Comparison of ENCODE assay signal across 32 mouse cellular contexts in genomic region chr14:122548421-122548820, GRCm38 (mm10). TPM values are rescaled to one million over a fixed set of nuclear protein-coding genes. Genes with fewer than 3 reads are reported as not detected.
A peak's percentile ranks its signal among the peaks of the same experiment; 100 is the strongest.
DNase-seq lines count a peak whose midpoint lies in the region; ATAC-seq lines count a peak whose summit lies in the region.
"Had no signal": no experiment of that assay in that cellular context is flagged by ENCODE, and none has a peak within 500 bp of the region (broad histone marks: within the 10 kb centered on the region; RNA-seq: fewer than 3 reads in every experiment).

No protein-coding gene starts in this region.

- no peak overlapping the region for H3K27ac ChIP-seq in kidney, embryonic 16.5 days (ENCODE audit: low read length)
- no peak overlapping the region for H3K27ac ChIP-seq in kidney, embryonic 14.5 days (ENCODE audit: low read depth, low read length)
- H3K27ac ChIP-seq: embryonic facial prominence, embryonic 10.5 days; embryonic facial prominence, embryonic 13.5 days; forebrain, embryonic 12.5 days; forebrain, embryonic 15.5 days; heart, embryonic 15.5 days; hindbrain, embryonic 14.5 days; hindbrain, postnatal 0 days had no signal

- H3K4me2 ChIP-seq in kidney, embryonic 16.5 days (replicated peaks; ENCODE audit: low read depth, low read length), result no peak overlapping the region
- H3K4me2 ChIP-seq in kidney, embryonic 14.5 days (replicated peaks; ENCODE audit: low read depth, low read length), result no peak overlapping the region
- H3K4me2 ChIP-seq: embryonic facial prominence, embryonic 13.5 days; forebrain, embryonic 12.5 days; forebrain, embryonic 15.5 days; heart, embryonic 12.5 days; heart, embryonic 15.5 days; hindbrain, embryonic 14.5 days had no signal

- intact Hi-C loops in heart, postnatal 10 days (cut with DNase I), result no loop called here

- ATAC-seq in kidney, embryonic 16.5 days (ENCODE audit: low FRiP score, low TSS enrichment), result no peak
- ATAC-seq in kidney, embryonic 14.5 days (ENCODE audit: low FRiP score, low TSS enrichment), result no peak
- ATAC-seq: CD4-positive, CD25-positive, alpha-beta regulatory T cell, adult 4 months; forebrain, embryonic 15.5 days; hindbrain, postnatal 0 days had no signal

- no peak overlapping the region for H3K4me3 ChIP-seq in kidney, embryonic 16.5 days (ENCODE audit: low read length)
- no peak overlapping the region for H3K4me3 ChIP-seq in kidney, embryonic 14.5 days (ENCODE audit: low read length)
- H3K4me3 ChIP-seq: embryonic facial prominence, embryonic 10.5 days; embryonic facial prominence, embryonic 13.5 days; erythroblast, embryonic 14.5 days; forebrain, embryonic 12.5 days; forebrain, embryonic 15.5 days; heart, embryonic 12.5 days; heart, embryonic 15.5 days had no signal

- no peak overlapping the region for H3K9ac ChIP-seq in kidney, embryonic 16.5 days (replicated peaks; ENCODE audit: low read length)
- H3K9ac ChIP-seq in kidney, embryonic 14.5 days (ENCODE audit: low read depth, low read length), result no peak overlapping the region
- H3K9ac ChIP-seq: embryonic facial prominence, embryonic 13.5 days; forebrain, embryonic 12.5 days; forebrain, embryonic 15.5 days; heart, embryonic 12.5 days; heart, embryonic 15.5 days; hindbrain, embryonic 14.5 days had no signal

- 87% methylated on average over 1 of the region's 1 CpGs for WGBS in kidney, embryonic 16.5 days
- 87% methylated on average over 1 of the region's 1 CpGs for WGBS in kidney, embryonic 14.5 days

- no peaks in the 10 kb centered on the region for H3K4me1 ChIP-seq in kidney, embryonic 16.5 days (ENCODE audit: insufficient read depth, low read length)
- H3K4me1 ChIP-seq in kidney, embryonic 14.5 days (ENCODE audit: control insufficient read depth, insufficient read depth, low read length), result no peaks in the 10 kb centered on the region
- H3K4me1 ChIP-seq: embryonic facial prominence, embryonic 13.5 days; forebrain, embryonic 12.5 days; forebrain, embryonic 15.5 days had no signal

- peak; percentile 54 for DNase-seq in kidney, adult 11 months
- peak; percentile 56 for DNase-seq in kidney, adult 9 months
- peak; percentile 21 for DNase-seq in urinary bladder, postnatal 14 days (ENCODE audit: low spot score)
- no peak for DNase-seq in urinary bladder, adult 2 months (ENCODE audit: low spot score)
- DNase-seq in heart, postnatal 10 days, result no peak
- DNase-seq: adrenal gland, adult 8-10 months; cerebellum, adult 18-20 months; cerebellum, adult 9-10 months; cerebellum, postnatal 25 days; embryo, embryonic 11 days; gastrocnemius, postnatal 25 days; heart, adult 18-20 months; heart, postnatal 14 days; heart, postnatal 4 days had no signal

- H3K27me3 ChIP-seq in kidney, embryonic 16.5 days (ENCODE audit: insufficient read depth, low read length), result no peaks in the 10 kb centered on the region
- H3K27me3 ChIP-seq in kidney, embryonic 14.5 days (ENCODE audit: control insufficient read depth, insufficient read depth, low read length), result no peaks in the 10 kb centered on the region
- H3K27me3 ChIP-seq: embryonic facial prominence, embryonic 13.5 days; forebrain, embryonic 12.5 days; forebrain, embryonic 15.5 days; heart, embryonic 12.5 days; heart, embryonic 15.5 days had no signal

- H3K36me3 ChIP-seq in kidney, embryonic 16.5 days (ENCODE audit: insufficient read depth, low read length), result no peaks in the 10 kb centered on the region
- H3K36me3 ChIP-seq in kidney, embryonic 14.5 days (ENCODE audit: control insufficient read depth, insufficient read depth, low read length), result no peaks in the 10 kb centered on the region
- H3K36me3 ChIP-seq: embryonic facial prominence, embryonic 13.5 days; forebrain, embryonic 12.5 days; forebrain, embryonic 15.5 days; heart, embryonic 12.5 days had no signal

- peaks cover 3% of the 10 kb centered on the region; the same call in 1 of the 2 replicates for H3K9me3 ChIP-seq in kidney, embryonic 16.5 days (ENCODE audit: low read length)
- H3K9me3 ChIP-seq in kidney, embryonic 14.5 days (ENCODE audit: control insufficient read depth, low read length), result no peaks in the 10 kb centered on the region
- H3K9me3 ChIP-seq: embryonic facial prominence, embryonic 10.5 days; embryonic facial prominence, embryonic 13.5 days; forebrain, embryonic 12.5 days; forebrain, embryonic 15.5 days; heart, embryonic 15.5 days had no signal

RNA-seq across cellular contexts. Expression of gene Pcca, which starts 14.3 kb away (rescaled TPM):
- 29.7 and 30.7 TPM in 2 replicates for polyA plus RNA-seq in kidney, embryonic 16.5 days (2015; fragmentation: Nextera tagmentation; extraction: Ambion mirVana)
- polyA plus RNA-seq in kidney, embryonic 14.5 days (2014; fragmentation: Nextera tagmentation; extraction: Ambion mirVana), result 15.3 and 20.5 TPM in 2 replicates
- polyA plus RNA-seq in urinary bladder, adult 2 months (2012; rRNA removed), result 27.3 and 28.3 TPM in 2 replicates
- total RNA-seq in heart, postnatal 10 days (2021), result 10 to 100 TPM; 36.8 to 40.1 TPM

RNA-seq across cellular contexts. Expression of gene Gm10837, which starts 58.0 kb away (rescaled TPM):
- polyA plus RNA-seq in kidney, embryonic 16.5 days (2015; fragmentation: Nextera tagmentation; extraction: Ambion mirVana), result not detected in 2 replicates
- not detected in 2 replicates for polyA plus RNA-seq in kidney, embryonic 14.5 days (2014; fragmentation: Nextera tagmentation; extraction: Ambion mirVana)
- polyA plus RNA-seq in urinary bladder, adult 2 months (2012; rRNA removed), result not detected in 2 replicates
- not detected for total RNA-seq in heart, postnatal 10 days (2021)
- total RNA-seq: adrenal gland, adult 8-10 months; adrenal gland, postnatal 36 days; gastrocnemius, adult 8-10 months; gastrocnemius, postnatal 25 days; heart, adult 18-20 months; heart, postnatal 14 days; heart, postnatal 4 days; MEL had no signal
- polyA plus RNA-seq: C2C12; CD4-positive, CD25-positive, alpha-beta regulatory T cell, adult 4 months; cortical plate, adult 2 months; embryonic facial prominence, embryonic 13.5 days; erythroblast, embryonic 14.5 days; gonadal fat pad, adult 2 months; heart, embryonic 12.5 days; heart, embryonic 15.5 days had no signal

Comparison
In these comparisons a context has a peak if more than half of its experiments do, and no peak if none do; other contexts are left out.
1. DNase-seq: peak in kidney, adult 11 months (single experiment), kidney, adult 9 months (single experiment) and urinary bladder, postnatal 14 days (single experiment); none in urinary bladder, adult 2 months (single experiment) and heart, postnatal 10 days (0 of 2).